Mouse (Mus musculus) thymus, adult 2 months (tissue): ENCODE measurements around the gene Vax1.

Source experiments
- CTCF ChIP-seq: fragments of 200-500 bp; IDR thresholded peaks from 2 replicates; pipeline ENCODE4 v1.5.1; 2012; ENCODE audit warnings: mild to moderate bottlenecking, control low read depth, low read length, moderate library complexity, borderline replicate concordance; ENCODE audit not compliant: control insufficient read depth, poor library complexity, insufficient read depth; ENCODE audit errors: extremely low read depth
- POLR2A ChIP-seq: fragments of 200-500 bp; IDR thresholded peaks from 2 replicates; pipeline ENCODE4 v1.6.1; 2012; ENCODE audit warnings: mild to moderate bottlenecking, low read length, control low read depth, moderate library complexity; ENCODE audit not compliant: control insufficient read depth, poor library complexity, insufficient read depth; ENCODE audit errors: extremely low read depth

DNA sequence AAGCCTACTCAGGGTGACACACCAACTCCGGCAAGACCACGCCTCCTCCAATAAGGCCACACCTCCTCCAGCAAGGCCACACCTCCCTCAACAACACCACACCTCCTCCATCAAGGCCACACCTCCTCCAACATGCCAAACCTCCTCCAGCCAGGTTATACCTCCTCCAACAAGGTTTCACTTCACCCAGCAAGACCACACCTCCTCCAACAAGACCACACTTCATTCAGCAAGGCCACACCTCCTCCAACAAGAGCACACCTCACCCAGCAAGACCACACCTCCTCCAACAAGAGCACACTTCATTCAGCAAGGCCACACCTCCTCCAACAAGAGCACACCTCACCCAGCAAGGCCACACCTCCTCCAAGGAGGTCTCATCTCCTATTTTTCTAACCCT is 15.7 kb downstream of the Vax1 start:
- TF ChIP-seq CTCF (no peak), POLR2A (no peak)
